Comparison of ENCODE assay signal across 13 mouse cellular contexts in genomic region chr6:37215655-37216054, GRCm38 (mm10).
DNase-seq lines count a peak whose midpoint lies in the region; ATAC-seq and TF ChIP-seq lines count a peak whose summit lies in the region.
"Had no signal": no experiment of that assay in that cellular context is flagged by ENCODE, and none has a peak within 500 bp of the region (broad histone marks: within the 10 kb centered on the region; RNA-seq: fewer than 3 reads in every experiment).

No protein-coding gene starts in this region.

- 39% methylated on average over 10 of the region's 10 CpGs for WGBS in midbrain, embryonic 10.5 days
- WGBS in midbrain, embryonic 11.5 days: 36% methylated on average over 10 of the region's 10 CpGs
- 37% methylated on average over 10 of the region's 10 CpGs for WGBS in forebrain, embryonic 14.5 days
- WGBS in stomach, postnatal 0 days: 34% methylated on average over 10 of the region's 10 CpGs

- no peaks in the 10 kb centered on the region for H3K9me3 ChIP-seq in midbrain, embryonic 10.5 days (replicated peaks)
- H3K9me3 ChIP-seq in midbrain, embryonic 11.5 days (ENCODE audit: control insufficient read depth, low read length): no peaks in the 10 kb centered on the region
- no peaks in the 10 kb centered on the region for H3K9me3 ChIP-seq in forebrain, embryonic 14.5 days (replicated peaks; ENCODE audit: control insufficient read depth, low read length)
- no peaks in the 10 kb centered on the region for H3K9me3 ChIP-seq in stomach, postnatal 0 days (ENCODE audit: control insufficient read depth, low read length)
- H3K9me3 ChIP-seq: hindbrain, embryonic 10.5 days had no signal

- H3K36me3 ChIP-seq in midbrain, embryonic 10.5 days: no peaks in the 10 kb centered on the region
- no peaks in the 10 kb centered on the region for H3K36me3 ChIP-seq in midbrain, embryonic 11.5 days (ENCODE audit: control insufficient read depth, insufficient read depth, low read length)
- H3K36me3 ChIP-seq in forebrain, embryonic 14.5 days (ENCODE audit: control insufficient read depth, insufficient read depth, low read length): no peaks in the 10 kb centered on the region
- H3K36me3 ChIP-seq in stomach, postnatal 0 days (ENCODE audit: control insufficient read depth, insufficient read depth, low read length): no peaks in the 10 kb centered on the region
- H3K36me3 ChIP-seq: hindbrain, embryonic 10.5 days had no signal

- H3K27me3 ChIP-seq in midbrain, embryonic 10.5 days (ENCODE audit: low read depth, poor library complexity, severe bottlenecking): no peaks in the 10 kb centered on the region
- H3K27me3 ChIP-seq in midbrain, embryonic 11.5 days (ENCODE audit: control insufficient read depth, insufficient read depth, low read length): no peaks in the 10 kb centered on the region
- no peaks in the 10 kb centered on the region for H3K27me3 ChIP-seq in forebrain, embryonic 14.5 days (replicated peaks; ENCODE audit: control insufficient read depth, insufficient read depth, low read length)
- no peaks in the 10 kb centered on the region for H3K27me3 ChIP-seq in stomach, postnatal 0 days (ENCODE audit: control insufficient read depth, insufficient read depth, low read length)

- peak; percentile 75 for DNase-seq in heart, adult 11 months
- DNase-seq in heart, adult 18-20 months: no peak
- no peak for DNase-seq in midbrain, embryonic 10.5 days (ENCODE audit: low spot score)
- DNase-seq in midbrain, embryonic 11.5 days (ENCODE audit: low spot score, missing footprints): no peak
- DNase-seq in forebrain, embryonic 14.5 days (ENCODE audit: low spot score): peak; percentile 28
- no peak for DNase-seq in stomach, postnatal 0 days (ENCODE audit: low spot score)
- DNase-seq in spleen, adult 18-20 months: no peak
- no peak for DNase-seq in ovary, postnatal 14 days (ENCODE audit: low spot score)
- DNase-seq: B cell, adult 2 months; kidney, postnatal 10 days; thymus, postnatal 25 days had no signal

- H3K4me2 ChIP-seq in midbrain, embryonic 11.5 days: no peak overlapping the region
- H3K4me2 ChIP-seq in forebrain, embryonic 14.5 days (ENCODE audit: low read length): no peak overlapping the region
- no peak overlapping the region for H3K4me2 ChIP-seq in stomach, postnatal 0 days (replicated peaks; ENCODE audit: low read depth)

- no peak overlapping the region for H3K9ac ChIP-seq in midbrain, embryonic 11.5 days (ENCODE audit: low read length)
- H3K9ac ChIP-seq in forebrain, embryonic 14.5 days (ENCODE audit: low read length): no peak overlapping the region
- H3K9ac ChIP-seq in stomach, postnatal 0 days (ENCODE audit: low read length): no peak overlapping the region

- H3K4me1 ChIP-seq in midbrain, embryonic 10.5 days: peaks cover 46% of the 10 kb centered on the region
- H3K4me1 ChIP-seq in midbrain, embryonic 11.5 days (ENCODE audit: control insufficient read depth, insufficient read depth, low read length): peaks cover 23% of the 10 kb centered on the region
- peaks cover 30% of the 10 kb centered on the region for H3K4me1 ChIP-seq in forebrain, embryonic 14.5 days (ENCODE audit: control insufficient read depth, insufficient read depth, low read length)
- no peaks in the 10 kb centered on the region for H3K4me1 ChIP-seq in stomach, postnatal 0 days (replicated peaks; ENCODE audit: control insufficient read depth, insufficient read depth)

- no peak overlapping the region for H3K4me3 ChIP-seq in midbrain, embryonic 10.5 days
- no peak overlapping the region for H3K4me3 ChIP-seq in midbrain, embryonic 11.5 days (ENCODE audit: low read depth, low read length)
- H3K4me3 ChIP-seq in forebrain, embryonic 14.5 days (ENCODE audit: low read depth, low read length): no peak overlapping the region
- H3K4me3 ChIP-seq in stomach, postnatal 0 days (ENCODE audit: low read depth, low read length): no peak overlapping the region
- H3K4me3 ChIP-seq: hindbrain, embryonic 10.5 days; megakaryocyte, embryonic 14.5 days had no signal

- H3K27ac ChIP-seq in midbrain, embryonic 10.5 days (replicated peaks): 0 out of 2 replicates have a peak overlapping the region, but pooled peaks have one; percentile 7
- no peak overlapping the region for H3K27ac ChIP-seq in midbrain, embryonic 11.5 days (ENCODE audit: low read depth, low read length)
- no peak overlapping the region; the same call in 1 of the 2 replicates for H3K27ac ChIP-seq in forebrain, embryonic 14.5 days (ENCODE audit: low read depth, low read length)
- H3K27ac ChIP-seq in stomach, postnatal 0 days (replicated peaks): peak overlapping the region; percentile 59
- H3K27ac ChIP-seq: hindbrain, embryonic 10.5 days had no signal

- no peak for TF ChIP-seq CTCF in stomach, postnatal 0 days (IDR thresholded peaks at IDR 0.05; ENCODE audit: low read depth)

- no peak for ATAC-seq in midbrain, embryonic 11.5 days (ENCODE audit: low FRiP score)
- no peak for ATAC-seq in forebrain, embryonic 14.5 days
- ATAC-seq in stomach, postnatal 0 days (ENCODE audit: low FRiP score, low TSS enrichment): no peak

- TF ChIP-seq EP300 in stomach, postnatal 0 days (optimal IDR thresholded peaks at IDR 0.05): no peak

Comparison
In these comparisons a context has a peak if more than half of its experiments do, and no peak if none do; other contexts are left out.
1. DNase-seq: peak in heart, adult 11 months (single experiment) and forebrain, embryonic 14.5 days (single experiment); none in heart, adult 18-20 months (0 of 2), midbrain, embryonic 10.5 days (single experiment), midbrain, embryonic 11.5 days (single experiment), stomach, postnatal 0 days (single experiment), spleen, adult 18-20 months (0 of 2) and ovary, postnatal 14 days (single experiment).
2. H3K27ac ChIP-seq: peak in midbrain, embryonic 10.5 days (single experiment) and stomach, postnatal 0 days (single experiment); none in midbrain, embryonic 11.5 days (single experiment) and forebrain, embryonic 14.5 days (single experiment).